Mouse (Mus musculus) liver, embryonic 14.5 days (tissue): ENCODE results near the gene Dgka. TPM values are rescaled to one million over a fixed set of nuclear protein-coding genes. Genes with fewer than 3 reads are reported as not detected.

ENCODE experiments used
- ATAC-seq: fragments of 200-750 bp; cut with Nextera tagmentation; 2 replicates; pipeline ENCODE4 v1.8.0; 2017; ENCODE audit warnings: moderate number of reproducible peaks, mild to moderate bottlenecking, moderate library complexity; ENCODE audit not compliant: insufficient read depth
- DNase-seq, 3 experiments: peaks; one replicate each; pipeline ENCODE4 v3.0.0-alpha.2; 2012 to 2013; ENCODE audit warnings: low read depth in 3 of 3, low spot score in 3 of 3
- H3K27ac ChIP-seq: fragments of 300-500 bp; sonication (generic); 2 replicates; pipeline ENCODE4 v1.5.1; 2014; ENCODE audit warnings: moderate library complexity, mild to moderate bottlenecking, control low read depth, inconsistent platforms
- H3K27me3 ChIP-seq: fragments of 300-500 bp; sonication (generic); 2 replicates; pipeline ENCODE4 v1.6.1; 2014; ENCODE audit warnings: mild to moderate bottlenecking, low read length, moderate library complexity; ENCODE audit not compliant: control insufficient read depth, insufficient read depth
- H3K36me3 ChIP-seq: fragments of 300-500 bp; sonication (generic); replicated peaks from 2 replicates; pipeline ENCODE4 v1.6.1; 2014; ENCODE audit warnings: low read depth; ENCODE audit not compliant: control insufficient read depth, insufficient read depth
- H3K4me1 ChIP-seq, 2 experiments: fragments of 200-500 bp in 1 of 2; fragments of 300-500 bp in 1 of 2; sonication (generic) in 1 of 2; replicated peaks; 2 replicates each; pipeline ENCODE4 v1.6.1; 2012 to 2014; ENCODE audit warnings: antibody characterized with exemption in 1 of 2, inconsistent platforms in 1 of 2, low read length in 1 of 2; ENCODE audit not compliant: control insufficient read depth in 2 of 2, insufficient read depth in 2 of 2
- H3K4me2 ChIP-seq: fragments of 300-500 bp; sonication (generic); 2 replicates; pipeline ENCODE4 v1.6.1; 2014; ENCODE audit warnings: low read depth, mild to moderate bottlenecking, control low read depth, moderate library complexity
- H3K4me3 ChIP-seq, 2 experiments: fragments of 200-500 bp in 1 of 2; fragments of 300-500 bp in 1 of 2; sonication (generic) in 1 of 2; 2 replicates each; pipeline ENCODE4 v1.5.1; 2012 to 2014; ENCODE audit warnings: low read depth in 2 of 2, low read length in 2 of 2, mild to moderate bottlenecking in 2 of 2, control low read depth in 1 of 2, inconsistent platforms in 1 of 2, moderate library complexity in 1 of 2; ENCODE audit not compliant: insufficient read depth in 1 of 2
- H3K9ac ChIP-seq: fragments of 300-500 bp; sonication (generic); replicated peaks from 2 replicates; pipeline ENCODE4 v1.6.1; 2014; ENCODE audit warnings: mild to moderate bottlenecking, control low read depth, moderate library complexity
- H3K9me3 ChIP-seq: fragments of 300-500 bp; sonication (generic); 2 replicates; pipeline ENCODE4 v1.6.1; 2016; ENCODE audit warnings: low read length, mixed read lengths; ENCODE audit not compliant: control insufficient read depth
- CTCF ChIP-seq: IDR thresholded peaks from 2 replicates; pipeline ENCODE4 v1.5.1; 2016; ENCODE audit warnings: antibody characterized with exemption, low read depth, control low read depth
- EP300 ChIP-seq: IDR thresholded peaks from 2 replicates; pipeline ENCODE4 v1.6.1; 2016; ENCODE audit warnings: antibody characterized with exemption, low read depth
- WGBS: fragments of 180-500 bp; shearing (Covaris S2); extraction: QIAGEN DNeasy Blood & Tissue Kit; methylation state at CpG from one replicate; pipeline ENCODE4 v1.1.7; 2014; ENCODE audit not compliant: insufficient replicate concordance; 5-methylcytosine and 5-hydroxymethylcytosine counted together
- polyA plus RNA-seq, 2 experiments: library from polyadenylated mRNA; depleted of rRNA in 1 of 2; stranded (reverse) in 1 of 2; unstranded in 1 of 2; fragments of >200 nt; fragmentation: Nextera tagmentation in 1 of 2; extraction: Ambion mirVana in 1 of 2; gene quantifications; 2 replicates each; pipeline versions ENCODE4 v1.2.1 to v1.2.3; 2012 to 2014

The Dgka gene
- polyA plus RNA-seq, 2 experiments = 1.6 to 2.0 TPM

DNA sequence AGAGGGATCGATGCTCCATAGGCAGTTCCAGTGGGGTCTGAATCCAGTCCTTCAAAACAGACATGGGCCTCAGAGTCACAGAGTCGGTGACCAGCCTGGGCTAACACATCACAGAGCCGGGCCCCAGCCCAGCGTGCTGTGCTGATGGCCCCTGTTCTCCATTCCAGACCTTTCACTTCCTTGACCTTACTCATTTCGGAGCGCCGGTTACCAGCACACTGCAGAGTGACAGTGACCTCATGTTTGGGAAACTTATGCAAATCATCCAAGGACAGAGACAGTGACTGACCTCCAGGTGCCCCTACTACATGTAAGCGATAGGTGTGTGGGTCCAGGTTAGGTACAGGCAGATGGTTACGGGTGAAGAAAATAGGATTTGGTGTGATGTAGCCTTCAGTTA is 73.5 kb downstream of the Dgka start:
- WGBS = 86% methylated on average over 9 of the region's 9 CpGs
- no peak overlapping the region for H3K9ac ChIP-seq
- H3K27me3 ChIP-seq = peaks cover 9% of the 10 kb centered on the region
- TF ChIP-seq EP300 (no peak), CTCF (no peak)
- H3K27ac ChIP-seq = no peak overlapping the region
- peaks cover 4 to 18% of the 10 kb centered on the region in 2 experiments for H3K4me1 ChIP-seq
- H3K4me2 ChIP-seq = no peak overlapping the region
- no peak for ATAC-seq
- no peaks in the 10 kb centered on the region for H3K9me3 ChIP-seq
- H3K36me3 ChIP-seq = no peaks in the 10 kb centered on the region
- no peak for DNase-seq
- H3K4me3 ChIP-seq = no peak overlapping the region

Other genes with a start within 250 kb of the Dgka start
- gene Myl6b, start 246.2 kb downstream of the Dgka start, polyA plus RNA-seq (2012; rRNA removed) = 1.2 and 1.5 TPM in 2 replicates
- gene Myl6b, start 246.2 kb downstream of the Dgka start, polyA plus RNA-seq (2014; fragmentation: Nextera tagmentation; extraction: Ambion mirVana) = 0.72 and 1.3 TPM in 2 replicates
- gene Esyt1, start 219.0 kb downstream of the Dgka start, polyA plus RNA-seq (2012; rRNA removed) = 9.4 and 10.3 TPM in 2 replicates
- 7.0 and 7.8 TPM in 2 replicates for gene Esyt1, start 219.0 kb downstream of the Dgka start, polyA plus RNA-seq (2014; fragmentation: Nextera tagmentation; extraction: Ambion mirVana)
- 3.3 and 4.0 TPM in 2 replicates for gene Zc3h10, start 197.1 kb downstream of the Dgka start, polyA plus RNA-seq (2012; rRNA removed)
- 4.3 and 5.3 TPM in 2 replicates for gene Zc3h10, start 197.1 kb downstream of the Dgka start, polyA plus RNA-seq (2014; fragmentation: Nextera tagmentation; extraction: Ambion mirVana)
- 1,053 and 2,546 TPM in 2 replicates for gene Rpl41, start 195.6 kb downstream of the Dgka start, polyA plus RNA-seq (2012; rRNA removed)
- gene Rpl41, start 195.6 kb downstream of the Dgka start, polyA plus RNA-seq (2014; fragmentation: Nextera tagmentation; extraction: Ambion mirVana) = 3,181 and 3,454 TPM in 2 replicates
- 57.6 and 113 TPM in 2 replicates for gene Pa2g4, start 178.9 kb downstream of the Dgka start, polyA plus RNA-seq (2012; rRNA removed)
- 163 and 172 TPM in 2 replicates for gene Pa2g4, start 178.9 kb downstream of the Dgka start, polyA plus RNA-seq (2014; fragmentation: Nextera tagmentation; extraction: Ambion mirVana)
- 1.3 and 1.4 TPM in 2 replicates for gene Erbb3, start 155.2 kb downstream of the Dgka start, polyA plus RNA-seq (2012; rRNA removed)
- 1.1 and 1.5 TPM in 2 replicates for gene Erbb3, start 155.2 kb downstream of the Dgka start, polyA plus RNA-seq (2014; fragmentation: Nextera tagmentation; extraction: Ambion mirVana)
- gene Rps26, start 118.1 kb downstream of the Dgka start, polyA plus RNA-seq (2012; rRNA removed) = 867 and 921 TPM in 2 replicates
- 643 and 646 TPM in 2 replicates for gene Rps26, start 118.1 kb downstream of the Dgka start, polyA plus RNA-seq (2014; fragmentation: Nextera tagmentation; extraction: Ambion mirVana)
- gene Ikzf4, start 98.9 kb downstream of the Dgka start, polyA plus RNA-seq (2012; rRNA removed) = 0.13 and 0.18 TPM in 2 replicates
- 0.05 TPM in 1 of 2 replicates, not detected in the other for gene Ikzf4, start 98.9 kb downstream of the Dgka start, polyA plus RNA-seq (2014; fragmentation: Nextera tagmentation; extraction: Ambion mirVana)
- gene Suox, start 70.8 kb downstream of the Dgka start, polyA plus RNA-seq (2012; rRNA removed) = 8.1 and 8.6 TPM in 2 replicates
- 7.6 and 9.9 TPM in 2 replicates for gene Suox, start 70.8 kb downstream of the Dgka start, polyA plus RNA-seq (2014; fragmentation: Nextera tagmentation; extraction: Ambion mirVana)
- 17.8 and 19.3 TPM in 2 replicates for gene Rab5b, start 48.6 kb downstream of the Dgka start, polyA plus RNA-seq (2012; rRNA removed)
- gene Rab5b, start 48.6 kb downstream of the Dgka start, polyA plus RNA-seq (2014; fragmentation: Nextera tagmentation; extraction: Ambion mirVana) = 24.5 and 26.2 TPM in 2 replicates
- gene Pmel, start 40.7 kb downstream of the Dgka start, polyA plus RNA-seq (2012; rRNA removed) = 0.27 and 0.31 TPM in 2 replicates
- gene Pmel, start 40.7 kb downstream of the Dgka start, polyA plus RNA-seq (2014; fragmentation: Nextera tagmentation; extraction: Ambion mirVana) = 0.20 and 0.50 TPM in 2 replicates
- gene Cdk2, start 39.8 kb downstream of the Dgka start, polyA plus RNA-seq (2012; rRNA removed) = 38.8 and 40.7 TPM in 2 replicates
- 51.8 and 56.6 TPM in 2 replicates for gene Cdk2, start 39.8 kb downstream of the Dgka start, polyA plus RNA-seq (2014; fragmentation: Nextera tagmentation; extraction: Ambion mirVana)
- 14.2 and 19.5 TPM in 2 replicates for gene Pym1, start 3.0 kb upstream of the Dgka start, polyA plus RNA-seq (2012; rRNA removed)
- 12.4 and 15.3 TPM in 2 replicates for gene Pym1, start 3.0 kb upstream of the Dgka start, polyA plus RNA-seq (2014; fragmentation: Nextera tagmentation; extraction: Ambion mirVana)
- 8.0 and 9.5 TPM in 2 replicates for gene Mmp19, start 46.1 kb upstream of the Dgka start, polyA plus RNA-seq (2012; rRNA removed)
- gene Mmp19, start 46.1 kb upstream of the Dgka start, polyA plus RNA-seq (2014; fragmentation: Nextera tagmentation; extraction: Ambion mirVana) = 8.3 and 8.9 TPM in 2 replicates
- 4.2 and 6.0 TPM in 2 replicates for gene Dnajc14, start 59.2 kb upstream of the Dgka start, polyA plus RNA-seq (2012; rRNA removed)
- gene Dnajc14, start 59.2 kb upstream of the Dgka start, polyA plus RNA-seq (2014; fragmentation: Nextera tagmentation; extraction: Ambion mirVana) = 10.7 and 12.3 TPM in 2 replicates
- gene Tmem198b, start 59.5 kb upstream of the Dgka start, polyA plus RNA-seq (2012; rRNA removed) = 2.1 and 2.9 TPM in 2 replicates
- 0.99 and 1.5 TPM in 2 replicates for gene Tmem198b, start 59.5 kb upstream of the Dgka start, polyA plus RNA-seq (2014; fragmentation: Nextera tagmentation; extraction: Ambion mirVana)
- gene Sarnp, start 72.5 kb upstream of the Dgka start, polyA plus RNA-seq (2012; rRNA removed) = 27.1 and 61.2 TPM in 2 replicates
- gene Sarnp, start 72.5 kb upstream of the Dgka start, polyA plus RNA-seq (2014; fragmentation: Nextera tagmentation; extraction: Ambion mirVana) = 122 and 125 TPM in 2 replicates
- gene Ormdl2, start 76.8 kb upstream of the Dgka start, polyA plus RNA-seq (2012; rRNA removed) = 43.1 and 47.8 TPM in 2 replicates
- gene Ormdl2, start 76.8 kb upstream of the Dgka start, polyA plus RNA-seq (2014; fragmentation: Nextera tagmentation; extraction: Ambion mirVana) = 80.5 and 83.5 TPM in 2 replicates
- gene Gdf11, start 146.9 kb upstream of the Dgka start, polyA plus RNA-seq (2012; rRNA removed) = 0.32 and 0.36 TPM in 2 replicates
- gene Gdf11, start 146.9 kb upstream of the Dgka start, polyA plus RNA-seq (2014; fragmentation: Nextera tagmentation; extraction: Ambion mirVana) = 0.16 and 0.23 TPM in 2 replicates
- gene Cd63, start 156.1 kb upstream of the Dgka start, polyA plus RNA-seq (2012; rRNA removed) = 22.5 and 29.6 TPM in 2 replicates
- 73.0 and 85.0 TPM in 2 replicates for gene Cd63, start 156.1 kb upstream of the Dgka start, polyA plus RNA-seq (2014; fragmentation: Nextera tagmentation; extraction: Ambion mirVana)
- gene Rdh5, start 178.0 kb upstream of the Dgka start, polyA plus RNA-seq (2012; rRNA removed) = 12.1 and 12.3 TPM in 2 replicates
- gene Rdh5, start 178.0 kb upstream of the Dgka start, polyA plus RNA-seq (2014; fragmentation: Nextera tagmentation; extraction: Ambion mirVana) = 13.6 and 15.8 TPM in 2 replicates
- 67.2 and 95.9 TPM in 2 replicates for gene Bloc1s1, start 179.2 kb upstream of the Dgka start, polyA plus RNA-seq (2012; rRNA removed)
- 99.2 and 99.8 TPM in 2 replicates for gene Bloc1s1, start 179.2 kb upstream of the Dgka start, polyA plus RNA-seq (2014; fragmentation: Nextera tagmentation; extraction: Ambion mirVana)
- gene Itga7, start 189.0 kb upstream of the Dgka start, polyA plus RNA-seq (2012; rRNA removed) = 0.09 and 0.19 TPM in 2 replicates
- gene Itga7, start 189.0 kb upstream of the Dgka start, polyA plus RNA-seq (2014; fragmentation: Nextera tagmentation; extraction: Ambion mirVana) = 0.04 and 0.15 TPM in 2 replicates
- not detected in 2 replicates for gene Mettl7b, start 216.1 kb upstream of the Dgka start, polyA plus RNA-seq (2012; rRNA removed)
- not detected in 2 replicates for gene Mettl7b, start 216.1 kb upstream of the Dgka start, polyA plus RNA-seq (2014; fragmentation: Nextera tagmentation; extraction: Ambion mirVana)
- gene Olfr9, start 244.6 kb upstream of the Dgka start, polyA plus RNA-seq (2012; rRNA removed) = not detected in 2 replicates
- gene Olfr9, start 244.6 kb upstream of the Dgka start, polyA plus RNA-seq (2014; fragmentation: Nextera tagmentation; extraction: Ambion mirVana) = not detected in 2 replicates